Mouse (Mus musculus) ES-Bruce4 (cell line): ENCODE results near the gene Fjx1. TPM values are rescaled to one million over a fixed set of nuclear protein-coding genes. Genes with fewer than 3 reads are reported as not detected.
A peak's percentile ranks its signal among the peaks of the same experiment; 100 is the strongest.

ENCODE experiments used
- H3K27ac ChIP-seq: 2 replicates; pipeline ENCODE4 v1.5.1; 2012; ENCODE audit warnings: low read length, inconsistent platforms; ENCODE audit not compliant: insufficient read depth
- H3K27me3 ChIP-seq: 2 replicates; pipeline ENCODE4 v1.6.1; 2012; ENCODE audit warnings: mild to moderate bottlenecking, low read length, inconsistent platforms; ENCODE audit not compliant: control insufficient read depth, poor library complexity, insufficient read depth, severe bottlenecking
- H3K36me3 ChIP-seq: 2 replicates; pipeline ENCODE4 v1.6.1; 2012; ENCODE audit warnings: inconsistent platforms, mild to moderate bottlenecking, low read length, moderate library complexity; ENCODE audit not compliant: control insufficient read depth, poor library complexity, insufficient read depth, severe bottlenecking
- H3K4me1 ChIP-seq: one replicate; pipeline ENCODE4 v1.8.1; 2011; ENCODE audit warnings: low read length; ENCODE audit not compliant: control insufficient read depth, insufficient read depth
- H3K4me3 ChIP-seq: 2 replicates; pipeline ENCODE4 v1.5.1; 2011; ENCODE audit warnings: low read depth, mild to moderate bottlenecking, low read length
- H3K9ac ChIP-seq: 2 replicates; pipeline ENCODE4 v1.6.1; 2012; ENCODE audit warnings: low read depth, mild to moderate bottlenecking, inconsistent platforms; ENCODE audit not compliant: poor library complexity, severe bottlenecking
- H3K9me3 ChIP-seq: replicated peaks from 2 replicates; pipeline ENCODE4 v1.6.1; 2012; ENCODE audit warnings: mild to moderate bottlenecking, low read length, inconsistent platforms; ENCODE audit not compliant: control insufficient read depth, poor library complexity, insufficient read depth, severe bottlenecking
- CTCF ChIP-seq: IDR thresholded peaks from one replicate; pipeline ENCODE4 v1.8.1; 2011; ENCODE audit warnings: low read depth, low read length
- EP300 ChIP-seq: IDR thresholded peaks from 2 replicates; pipeline ENCODE4 v1.6.1; 2011; ENCODE audit warnings: low read depth, low read length; ENCODE audit not compliant: insufficient read depth
- POLR2A ChIP-seq: IDR thresholded peaks from one replicate; pipeline ENCODE4 v1.8.1; 2011; ENCODE audit warnings: low read length; ENCODE audit not compliant: insufficient read depth
- polyA plus RNA-seq: library from polyadenylated mRNA; stranded (reverse); fragments of >200 nt; gene quantifications from 2 replicates; pipeline ENCODE4 v1.2.4, GENCODE M21; 2011; ENCODE audit warnings: low read depth; ENCODE audit not compliant: missing spikeins, insufficient read depth, insufficient read length

Gene Fjx1
- polyA plus RNA-seq, 1 experiment = 1.9 TPM

GRCm38 (mm10) chr2:102403306-102403705 lies 49.0 kb downstream of the Fjx1 start:
- H3K27me3 ChIP-seq = peaks cover 5% of the 10 kb centered on the region
- no peak overlapping the region for H3K27ac ChIP-seq
- H3K4me1 ChIP-seq = no peaks in the 10 kb centered on the region
- no peak for TF ChIP-seq CTCF
- TF ChIP-seq POLR2A = no peak
- TF ChIP-seq EP300 = no peak
- H3K36me3 ChIP-seq = no peaks in the 10 kb centered on the region
- peaks cover 4% of the 10 kb centered on the region; the same call in 1 of the 2 replicates for H3K9me3 ChIP-seq
- H3K9ac ChIP-seq = no peak overlapping the region
- H3K4me3 ChIP-seq = no peak overlapping the region

- H3K27me3 ChIP-seq = peaks cover 5% of the 10 kb centered on the region
- H3K4me3 ChIP-seq = peak overlapping the region; percentile 78
- peak overlapping the region; percentile 54; the same call in 1 of the 2 replicates for H3K9ac ChIP-seq
- H3K27ac ChIP-seq = no peak overlapping the region
- no peaks in the 10 kb centered on the region for H3K36me3 ChIP-seq
- H3K9me3 ChIP-seq = peaks cover 4% of the 10 kb centered on the region; the same call in 1 of the 2 replicates
- no peak for TF ChIP-seq POLR2A
- TF ChIP-seq EP300 = no peak
- no peak for TF ChIP-seq CTCF
- no peaks in the 10 kb centered on the region for H3K4me1 ChIP-seq
Measured at GRCm38 (mm10) chr2:102401352-102401692, 51.0 kb downstream of the Fjx1 start.

- peak overlapping the region; percentile 78 for H3K4me3 ChIP-seq
- no peak overlapping the region for H3K27ac ChIP-seq
- H3K36me3 ChIP-seq = no peaks in the 10 kb centered on the region
- H3K9me3 ChIP-seq = peaks cover 4% of the 10 kb centered on the region; the same call in 1 of the 2 replicates
- peak overlapping the region; percentile 54 for H3K9ac ChIP-seq
- peaks cover 5% of the 10 kb centered on the region for H3K27me3 ChIP-seq
- TF ChIP-seq CTCF = no peak
- H3K4me1 ChIP-seq = no peaks in the 10 kb centered on the region
Measured at GRCm38 (mm10) chr2:102400605-102401351, 51.5 kb downstream of the Fjx1 start.

GRCm38 (mm10) chr2:102399864-102400604 lies 52.3 kb downstream of the Fjx1 start:
- H3K9ac ChIP-seq = peak overlapping the region; percentile 54
- H3K36me3 ChIP-seq = no peaks in the 10 kb centered on the region
- H3K4me1 ChIP-seq = no peaks in the 10 kb centered on the region
- peaks cover 4% of the 10 kb centered on the region; the same call in 1 of the 2 replicates for H3K9me3 ChIP-seq
- H3K4me3 ChIP-seq = peak overlapping the region; percentile 78
- no peak overlapping the region for H3K27ac ChIP-seq
- H3K27me3 ChIP-seq = peaks cover 5% of the 10 kb centered on the region
- TF ChIP-seq POLR2A (no peak), CTCF (no peak), EP300 (no peak)

Other genes starting within 250 kb of the Fjx1 start
- 53.9 and 56.5 TPM in 2 replicates for gene Trim44, start 44.7 kb downstream of the Fjx1 start, polyA plus RNA-seq
- gene Pamr1, start 97.5 kb upstream of the Fjx1 start, polyA plus RNA-seq = 0.21 and 0.33 TPM in 2 replicates
- gene Slc1a2, start 206.2 kb upstream of the Fjx1 start, polyA plus RNA-seq = 0.09 and 1.3 TPM in 2 replicates